Mouse (Mus musculus): ENCODE data around the gene Cox19. TPM values are rescaled to one million over a fixed set of nuclear protein-coding genes. Genes with fewer than 3 reads are reported as not detected.

The Cox19 gene
- polyA plus RNA-seq, 1 experiment: 66.0 TPM

DNA sequence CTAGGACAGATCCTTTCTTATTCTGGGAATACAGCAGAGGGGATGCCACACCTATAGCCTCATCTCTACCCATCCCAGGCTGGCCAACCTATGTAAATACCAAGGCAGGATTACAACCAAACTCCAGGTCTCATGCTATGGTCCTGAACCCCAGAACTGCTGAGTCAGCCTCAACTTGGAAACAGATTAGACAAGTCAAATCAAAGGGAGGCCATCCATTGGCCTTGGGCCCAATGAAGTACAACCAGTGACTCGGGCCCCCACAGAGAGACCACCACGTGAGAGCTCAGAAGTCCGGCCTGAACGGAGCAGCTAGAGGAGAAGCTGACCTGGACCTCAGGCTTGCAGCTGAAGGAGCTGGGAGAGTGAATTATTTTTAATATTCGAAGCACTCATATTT, 53.5 kb downstream of the Cox19 start:
- peaks cover 10% of the 10 kb centered on the region for H3K27me3 ChIP-seq (ENCODE audit: control insufficient read depth, insufficient read depth, insufficient read length)
- no peak overlapping the region for H3ac ChIP-seq (ENCODE audit: control insufficient read depth, insufficient read length)
- no peak overlapping the region for H3K4me2 ChIP-seq (ENCODE audit: low read depth)
- H3K36me3 ChIP-seq (ENCODE audit: control insufficient read depth, insufficient read depth): no peaks in the 10 kb centered on the region
- no peak for TF ChIP-seq MYOG (IDR thresholded peaks at IDR 0.05; ENCODE audit: control insufficient read depth in 1 of 3, insufficient read depth in 1 of 3, insufficient read length in 2 of 3, low read depth in 2 of 3)
- no peak for TF ChIP-seq USF1 (IDR thresholded peaks at IDR 0.05; ENCODE audit: low read depth)
- TF ChIP-seq SRF (IDR thresholded peaks at IDR 0.05; ENCODE audit: control insufficient read depth, insufficient read length, low read depth): no peak
- TF ChIP-seq MYOD1 (IDR thresholded peaks at IDR 0.05; ENCODE audit: control insufficient read depth in 1 of 3, insufficient read length in 2 of 3, low read depth in 2 of 3): no peak
- no peak for TF ChIP-seq CEBPB (IDR thresholded peaks at IDR 0.05; ENCODE audit: insufficient read depth, poor library complexity, severe bottlenecking)
- H3K4me3 ChIP-seq: no peak overlapping the region
- H3K79me2 ChIP-seq (ENCODE audit: control insufficient read depth, insufficient read depth): no peaks in the 10 kb centered on the region

DNA sequence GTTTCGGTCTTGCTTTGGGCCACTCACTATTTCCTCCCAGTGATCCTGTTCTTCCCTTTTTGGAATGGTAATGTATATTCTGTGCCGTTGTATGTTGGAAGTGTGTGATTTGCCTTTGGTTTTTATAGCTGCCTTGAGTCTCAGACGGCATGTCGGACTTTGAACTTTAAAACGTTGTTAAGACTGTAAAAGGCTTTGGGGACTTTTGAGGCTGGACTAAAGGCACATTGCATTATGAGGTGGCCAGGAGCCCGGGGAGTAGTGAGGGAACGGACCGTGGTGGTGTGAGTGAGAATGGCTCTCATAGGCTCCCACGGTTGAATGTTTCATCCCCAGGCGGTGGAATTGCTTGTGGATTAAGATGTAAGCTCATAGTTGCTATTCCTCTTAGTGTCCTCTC, 54.1 kb downstream of the Cox19 start:
- TF ChIP-seq MYOG (IDR thresholded peaks at IDR 0.05; ENCODE audit: control insufficient read depth in 1 of 3, insufficient read depth in 1 of 3, insufficient read length in 2 of 3, low read depth in 2 of 3): no peak
- no peak for TF ChIP-seq E2F4 (IDR thresholded peaks at IDR 0.05; ENCODE audit: insufficient read depth)
- no peak for TF ChIP-seq POLR2A (IDR thresholded peaks at IDR 0.05; ENCODE audit: insufficient read length, low read depth)
- no peak for TF ChIP-seq TCF3 (IDR thresholded peaks at IDR 0.05; ENCODE audit: insufficient read length, low read depth)
- no peak for TF ChIP-seq REST (IDR thresholded peaks at IDR 0.05; ENCODE audit: insufficient read depth, insufficient read length)
- no peak for TF ChIP-seq SRF (IDR thresholded peaks at IDR 0.05; ENCODE audit: control insufficient read depth, insufficient read length, low read depth)
- no peak for TF ChIP-seq MAX (IDR thresholded peaks at IDR 0.05; ENCODE audit: low read depth)
- Histone ChIP-seq H3K4me2 (ENCODE audit: low read depth) (no peak overlapping the region), H3ac (ENCODE audit: control insufficient read depth, insufficient read length) (no peak overlapping the region), H3K27me3 (ENCODE audit: control insufficient read depth, insufficient read depth, insufficient read length) (peaks cover 10% of the 10 kb centered on the region), H3K79me2 (ENCODE audit: control insufficient read depth, insufficient read depth) (no peaks in the 10 kb centered on the region), H3K4me3 (no peak overlapping the region), H3K36me3 (ENCODE audit: control insufficient read depth, insufficient read depth) (no peaks in the 10 kb centered on the region)

DNA sequence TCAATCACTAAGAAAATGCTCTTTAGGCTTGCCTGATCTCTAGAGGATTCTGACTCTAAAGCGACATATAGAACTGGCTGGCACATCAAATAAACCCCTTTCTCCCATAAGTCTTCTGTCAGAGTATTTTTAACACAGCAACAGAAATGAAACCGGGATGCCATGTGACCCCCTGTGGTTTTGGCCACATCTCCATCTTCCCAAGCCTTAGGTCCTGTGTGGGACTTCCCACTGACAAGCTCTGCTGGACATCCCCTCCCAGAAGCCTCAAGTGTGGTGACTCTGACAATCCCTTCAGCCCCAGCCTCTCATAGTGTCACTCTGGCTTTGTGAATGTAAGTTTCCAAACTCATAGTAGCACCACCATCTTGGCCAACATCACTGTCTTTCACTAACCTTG, 57.1 kb downstream of the Cox19 start:
- H3K79me2 ChIP-seq (ENCODE audit: control insufficient read depth, insufficient read depth): no peaks in the 10 kb centered on the region
- no peaks in the 10 kb centered on the region for H3K27me3 ChIP-seq (ENCODE audit: control insufficient read depth, insufficient read depth, insufficient read length)
- H3ac ChIP-seq (ENCODE audit: control insufficient read depth, insufficient read length): no peak overlapping the region
- TF ChIP-seq MYOG (IDR thresholded peaks at IDR 0.05; ENCODE audit: control insufficient read depth in 1 of 3, insufficient read depth in 1 of 3, insufficient read length in 2 of 3, low read depth in 2 of 3): no peak
- TF ChIP-seq MAX (IDR thresholded peaks at IDR 0.05; ENCODE audit: low read depth): no peak
- TF ChIP-seq POLR2A (IDR thresholded peaks at IDR 0.05; ENCODE audit: insufficient read length, low read depth): no peak
- TF ChIP-seq REST (IDR thresholded peaks at IDR 0.05; ENCODE audit: insufficient read depth, insufficient read length): no peak
- TF ChIP-seq POLR2AphosphoS2 (IDR thresholded peaks at IDR 0.05; ENCODE audit: insufficient read length, low read depth): no peak
- TF ChIP-seq E2F4 (IDR thresholded peaks at IDR 0.05; ENCODE audit: insufficient read depth): no peak
- TF ChIP-seq USF1 (IDR thresholded peaks at IDR 0.05; ENCODE audit: low read depth): no peak
- TF ChIP-seq SRF (IDR thresholded peaks at IDR 0.05; ENCODE audit: control insufficient read depth, insufficient read length, low read depth): no peak
- TF ChIP-seq TCF3 (IDR thresholded peaks at IDR 0.05; ENCODE audit: insufficient read length, low read depth): no peak
- no peak overlapping the region for H3K4me3 ChIP-seq
- H3K36me3 ChIP-seq (ENCODE audit: control insufficient read depth, insufficient read depth): no peaks in the 10 kb centered on the region
- H3K4me2 ChIP-seq (ENCODE audit: low read depth): no peak overlapping the region

DNA sequence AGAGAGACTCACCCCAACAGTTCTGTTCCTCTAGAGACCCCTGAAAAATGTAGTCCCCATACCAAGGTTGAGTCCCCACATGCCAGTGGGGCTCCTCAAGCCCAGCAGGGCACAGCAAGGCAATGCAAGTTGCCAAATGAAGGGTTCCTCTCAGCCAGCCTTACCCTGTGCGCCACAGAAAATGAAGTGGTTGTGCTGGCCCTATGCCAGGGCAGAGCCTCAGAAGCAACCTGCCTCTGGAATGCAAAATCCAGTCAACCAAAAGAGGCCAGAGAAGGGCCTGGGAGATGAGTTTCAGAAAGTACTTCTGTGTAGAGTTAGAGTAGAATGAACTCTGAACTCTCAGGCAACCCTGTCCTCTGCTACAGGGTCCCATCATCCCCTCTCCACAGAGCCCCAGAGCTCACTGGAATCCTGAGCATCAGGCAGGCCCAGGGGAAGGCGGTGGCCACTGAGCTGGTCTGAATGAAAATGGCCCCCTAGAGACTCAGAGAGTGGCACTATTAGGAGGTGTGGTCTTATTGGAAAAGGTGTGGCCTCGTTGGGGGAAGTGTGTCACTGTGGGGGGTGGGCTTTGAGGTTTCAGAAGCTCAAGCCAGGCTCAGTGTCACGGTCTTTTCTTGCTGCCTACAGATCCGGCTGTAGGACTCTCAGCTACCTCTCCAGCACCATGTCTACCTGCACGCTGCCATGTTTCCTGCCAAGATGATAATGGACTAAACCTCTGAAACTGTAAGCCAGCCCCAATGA, 59.2 kb downstream of the Cox19 start:
- Histone ChIP-seq H3K4me3 (no peak overlapping the region), H3K79me2 (ENCODE audit: control insufficient read depth, insufficient read depth) (no peaks in the 10 kb centered on the region), H3K4me2 (ENCODE audit: low read depth) (no peak overlapping the region), H3ac (ENCODE audit: control insufficient read depth, insufficient read length) (no peak overlapping the region), H3K36me3 (ENCODE audit: control insufficient read depth, insufficient read depth) (no peaks in the 10 kb centered on the region), H3K27me3 (ENCODE audit: control insufficient read depth, insufficient read depth, insufficient read length) (peaks cover 6% of the 10 kb centered on the region)
- no peak for TF ChIP-seq SRF (IDR thresholded peaks at IDR 0.05; ENCODE audit: control insufficient read depth, insufficient read length, low read depth)
- TF ChIP-seq TCF12 (IDR thresholded peaks at IDR 0.05; ENCODE audit: insufficient read depth, poor library complexity, severe bottlenecking): no peak
- no peak for TF ChIP-seq MYOG (IDR thresholded peaks at IDR 0.05; ENCODE audit: control insufficient read depth in 1 of 3, insufficient read depth in 1 of 3, insufficient read length in 2 of 3, low read depth in 2 of 3)
- no peak for TF ChIP-seq CEBPB (IDR thresholded peaks at IDR 0.05; ENCODE audit: insufficient read depth, poor library complexity, severe bottlenecking)
- no peak for TF ChIP-seq USF1 (IDR thresholded peaks at IDR 0.05; ENCODE audit: low read depth)
- no peak for TF ChIP-seq MAX (IDR thresholded peaks at IDR 0.05; ENCODE audit: low read depth)
- TF ChIP-seq POLR2A (IDR thresholded peaks at IDR 0.05; ENCODE audit: insufficient read length, low read depth): no peak
- TF ChIP-seq MYOD1 (IDR thresholded peaks at IDR 0.05; ENCODE audit: control insufficient read depth in 1 of 3, insufficient read length in 2 of 3, low read depth in 2 of 3): no peak
- TF ChIP-seq E2F4 (IDR thresholded peaks at IDR 0.05; ENCODE audit: insufficient read depth): no peak

DNA sequence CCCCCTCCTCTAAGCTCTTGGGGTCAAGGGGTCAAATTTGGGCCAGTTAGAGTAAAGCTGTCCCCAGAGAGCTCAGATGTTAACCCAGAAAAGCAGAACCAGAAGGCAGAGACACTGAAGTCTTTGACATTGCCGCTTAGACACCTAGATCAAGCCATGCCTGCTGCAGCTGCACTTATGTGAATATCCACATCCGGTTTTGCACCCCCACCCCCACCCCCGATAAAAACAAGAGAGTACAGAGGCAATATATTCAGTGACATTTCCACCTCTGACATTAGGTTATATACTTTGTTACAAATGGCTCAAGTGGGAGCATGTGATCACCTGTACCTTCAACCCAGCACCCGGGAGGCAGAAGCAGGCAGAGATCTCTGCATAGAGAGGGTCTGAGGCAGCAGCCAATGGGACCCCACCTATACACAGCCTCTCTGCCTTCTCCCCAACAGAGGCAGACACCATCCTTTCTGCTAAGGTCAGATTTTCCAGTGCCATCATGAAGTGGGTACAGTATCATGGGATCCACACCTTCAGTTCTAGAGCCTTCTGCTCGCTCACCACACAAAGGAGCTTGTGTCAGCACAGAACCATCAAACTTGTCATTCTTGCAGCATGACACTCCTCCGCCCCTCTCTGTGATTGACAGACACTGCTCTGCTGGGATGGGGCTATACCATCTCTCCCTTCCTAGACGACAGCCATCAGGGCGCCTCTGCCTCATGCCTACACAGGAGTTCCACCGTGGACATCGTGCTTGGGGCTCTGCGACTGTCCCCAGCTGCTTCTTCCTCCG, 60.6 kb downstream of the Cox19 start:
- Histone ChIP-seq H3K4me2 (ENCODE audit: low read depth) (no peak overlapping the region), H3K27me3 (ENCODE audit: control insufficient read depth, insufficient read depth, insufficient read length) (peaks cover 19% of the 10 kb centered on the region), H3K36me3 (ENCODE audit: control insufficient read depth, insufficient read depth) (no peaks in the 10 kb centered on the region), H3K79me2 (ENCODE audit: control insufficient read depth, insufficient read depth) (no peaks in the 10 kb centered on the region), H3K4me3 (no peak overlapping the region), H3ac (ENCODE audit: control insufficient read depth, insufficient read length) (no peak overlapping the region)
- no peak for TF ChIP-seq E2F4 (IDR thresholded peaks at IDR 0.05; ENCODE audit: insufficient read depth)
- TF ChIP-seq TCF3 (IDR thresholded peaks at IDR 0.05; ENCODE audit: insufficient read length, low read depth): no peak
- no peak for TF ChIP-seq REST (IDR thresholded peaks at IDR 0.05; ENCODE audit: insufficient read depth, insufficient read length)
- no peak for TF ChIP-seq TCF12 (IDR thresholded peaks at IDR 0.05; ENCODE audit: insufficient read depth, poor library complexity, severe bottlenecking)
- no peak for TF ChIP-seq MYOD1 (IDR thresholded peaks at IDR 0.05; ENCODE audit: control insufficient read depth in 1 of 3, insufficient read length in 2 of 3, low read depth in 2 of 3)
- TF ChIP-seq USF1 (IDR thresholded peaks at IDR 0.05; ENCODE audit: low read depth): no peak
- no peak for TF ChIP-seq SRF (IDR thresholded peaks at IDR 0.05; ENCODE audit: control insufficient read depth, insufficient read length, low read depth)

Data from myocyte (in vitro differentiated cells).